Mouse (Mus musculus) liver, embryonic 14.5 days (tissue): ENCODE measurements around the gene Gtpbp2. TPM values are rescaled to one million over a fixed set of nuclear protein-coding genes. Genes with fewer than 3 reads are reported as not detected.
A peak's percentile ranks its signal among the peaks of the same experiment; 100 is the strongest.

Source experiments
- ATAC-seq: fragments of 200-750 bp; cut with Nextera tagmentation; 2 replicates; pipeline ENCODE4 v1.8.0; 2017; ENCODE audit warnings: moderate number of reproducible peaks, mild to moderate bottlenecking, moderate library complexity; ENCODE audit not compliant: insufficient read depth
- DNase-seq, 3 experiments: peaks; one replicate each; pipeline ENCODE4 v3.0.0-alpha.2; 2012 to 2013; ENCODE audit warnings: low read depth in 3 of 3, low spot score in 3 of 3
- H3K27ac ChIP-seq: fragments of 300-500 bp; sonication (generic); 2 replicates; pipeline ENCODE4 v1.5.1; 2014; ENCODE audit warnings: moderate library complexity, mild to moderate bottlenecking, control low read depth, inconsistent platforms
- H3K27me3 ChIP-seq: fragments of 300-500 bp; sonication (generic); 2 replicates; pipeline ENCODE4 v1.6.1; 2014; ENCODE audit warnings: mild to moderate bottlenecking, low read length, moderate library complexity; ENCODE audit not compliant: control insufficient read depth, insufficient read depth
- H3K36me3 ChIP-seq: fragments of 300-500 bp; sonication (generic); replicated peaks from 2 replicates; pipeline ENCODE4 v1.6.1; 2014; ENCODE audit warnings: low read depth; ENCODE audit not compliant: control insufficient read depth, insufficient read depth
- H3K4me1 ChIP-seq, 2 experiments: fragments of 200-500 bp in 1 of 2; fragments of 300-500 bp in 1 of 2; sonication (generic) in 1 of 2; replicated peaks; 2 replicates each; pipeline ENCODE4 v1.6.1; 2012 to 2014; ENCODE audit warnings: antibody characterized with exemption in 1 of 2, inconsistent platforms in 1 of 2, low read length in 1 of 2; ENCODE audit not compliant: control insufficient read depth in 2 of 2, insufficient read depth in 2 of 2
- H3K4me2 ChIP-seq: fragments of 300-500 bp; sonication (generic); 2 replicates; pipeline ENCODE4 v1.6.1; 2014; ENCODE audit warnings: low read depth, mild to moderate bottlenecking, control low read depth, moderate library complexity
- H3K4me3 ChIP-seq, 2 experiments: fragments of 200-500 bp in 1 of 2; fragments of 300-500 bp in 1 of 2; sonication (generic) in 1 of 2; 2 replicates each; pipeline ENCODE4 v1.5.1; 2012 to 2014; ENCODE audit warnings: low read depth in 2 of 2, low read length in 2 of 2, mild to moderate bottlenecking in 2 of 2, control low read depth in 1 of 2, inconsistent platforms in 1 of 2, moderate library complexity in 1 of 2; ENCODE audit not compliant: insufficient read depth in 1 of 2
- H3K9ac ChIP-seq: fragments of 300-500 bp; sonication (generic); replicated peaks from 2 replicates; pipeline ENCODE4 v1.6.1; 2014; ENCODE audit warnings: mild to moderate bottlenecking, control low read depth, moderate library complexity
- H3K9me3 ChIP-seq: fragments of 300-500 bp; sonication (generic); 2 replicates; pipeline ENCODE4 v1.6.1; 2016; ENCODE audit warnings: low read length, mixed read lengths; ENCODE audit not compliant: control insufficient read depth
- CTCF ChIP-seq: IDR thresholded peaks from 2 replicates; pipeline ENCODE4 v1.5.1; 2016; ENCODE audit warnings: antibody characterized with exemption, low read depth, control low read depth
- EP300 ChIP-seq: IDR thresholded peaks from 2 replicates; pipeline ENCODE4 v1.6.1; 2016; ENCODE audit warnings: antibody characterized with exemption, low read depth
- WGBS: fragments of 180-500 bp; shearing (Covaris S2); extraction: QIAGEN DNeasy Blood & Tissue Kit; methylation state at CpG from one replicate; pipeline ENCODE4 v1.1.7; 2014; ENCODE audit not compliant: insufficient replicate concordance; 5-methylcytosine and 5-hydroxymethylcytosine counted together
- polyA plus RNA-seq, 2 experiments: library from polyadenylated mRNA; depleted of rRNA in 1 of 2; stranded (reverse) in 1 of 2; unstranded in 1 of 2; fragments of >200 nt; fragmentation: Nextera tagmentation in 1 of 2; extraction: Ambion mirVana in 1 of 2; gene quantifications; 2 replicates each; pipeline versions ENCODE4 v1.2.1 to v1.2.3; 2012 to 2014

Gene Gtpbp2
- polyA plus RNA-seq, 2 experiments, result 18.2 to 98.3 TPM

DNA sequence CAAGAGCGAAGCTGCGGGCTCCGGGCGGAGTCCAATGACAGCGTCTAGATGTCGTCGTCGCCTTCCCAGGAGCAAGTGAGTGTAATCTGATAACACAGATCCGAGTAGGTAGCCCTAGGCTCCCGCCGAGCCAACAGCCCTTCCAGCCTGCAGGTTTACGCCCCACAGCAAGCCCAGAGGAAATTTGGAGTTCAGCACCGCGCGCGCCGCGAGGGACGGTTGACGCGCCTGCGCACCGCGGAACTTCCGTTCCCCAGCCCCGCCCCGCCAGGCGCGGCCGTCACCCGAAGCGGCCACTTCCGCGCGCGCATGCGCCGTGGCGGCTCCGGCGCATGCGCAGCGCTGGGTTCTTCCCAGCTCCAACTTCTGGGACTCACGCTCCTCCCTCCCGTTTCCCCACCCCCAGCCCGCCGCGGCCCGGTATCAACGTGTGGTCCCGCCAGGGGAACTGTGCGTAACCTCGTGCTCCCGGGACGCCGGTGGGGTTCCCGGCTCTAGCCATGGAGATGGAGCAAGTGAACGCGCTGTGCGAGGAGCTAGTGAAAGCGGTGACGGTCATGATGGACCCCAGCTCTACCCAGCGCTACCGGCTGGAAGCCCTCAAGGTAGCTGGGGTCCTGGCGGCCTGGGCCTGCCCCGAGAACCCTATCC is 41.7 kb downstream of the Gtpbp2 start, which contains the start of the genes Polh and Xpo5:
TSS of gene Polh (minus strand) at position 225 of the 651 bp plus-strand sequence.
TSS of gene Xpo5 (plus strand) at position 362 of the 651 bp plus-strand sequence.
- under 1% methylated on average over 66 of the region's 66 CpGs for WGBS
- Histone ChIP-seq H3K36me3 (peaks cover 34% of the 10 kb centered on the region), H3K9me3 (no peaks in the 10 kb centered on the region), H3K27me3 (no peaks in the 10 kb centered on the region), H3K4me1 (peaks cover 7 to 16% of the 10 kb centered on the region in 2 experiments), H3K4me2 (peak within 1 kb of the TSS; percentile 79), H3K27ac (peak within 1 kb of the TSS; percentile 97), H3K4me3 (peak within 1 kb of the TSS; percentile 85 to 98), H3K9ac (peak within 1 kb of the TSS; percentile 83)
- DNase-seq, result peak; percentile 92 to 93 (median 93)
- ATAC-seq, result peak; percentile 96
- peak; percentile 41 for TF ChIP-seq CTCF
- TF ChIP-seq EP300, result peak; percentile 41; the same call in 1 of the 2 replicates

GRCm38 (mm10) chr17:46203078-46203477 is 42.2 kb downstream of the Gtpbp2 start:
- H3K27ac ChIP-seq, result peak overlapping the region; percentile 52
- peaks cover 35% of the 10 kb centered on the region for H3K36me3 ChIP-seq
- H3K4me1 ChIP-seq, result peaks cover 7 to 16% of the 10 kb centered on the region in 2 experiments
- DNase-seq (no peak), ATAC-seq (no peak)
- peak overlapping the region; percentile 83 for H3K9ac ChIP-seq
- no peak for TF ChIP-seq CTCF
- no peak for TF ChIP-seq EP300
- H3K4me3 ChIP-seq, result peak overlapping the region; percentile 85 to 91
- peak overlapping the region; percentile 79 for H3K4me2 ChIP-seq
- no peaks in the 10 kb centered on the region for H3K9me3 ChIP-seq
- no peaks in the 10 kb centered on the region for H3K27me3 ChIP-seq
- WGBS, result 0% methylated on average over 20 of the region's 20 CpGs

GRCm38 (mm10) chr17:46206676-46207075 is 45.8 kb downstream of the Gtpbp2 start:
- DNase-seq, result no peak
- Histone ChIP-seq H3K27me3 (no peaks in the 10 kb centered on the region), H3K27ac (no peak overlapping the region), H3K4me3 (no peak overlapping the region), H3K36me3 (peaks cover 48% of the 10 kb centered on the region), H3K4me1 (peaks cover 3 to 12% of the 10 kb centered on the region in 2 experiments; a peak in 3 of 4 replicates), H3K9me3 (no peaks in the 10 kb centered on the region), H3K4me2 (no peak overlapping the region), H3K9ac (no peak overlapping the region)
- no peak for ATAC-seq
- TF ChIP-seq CTCF (no peak), EP300 (no peak)

GRCm38 (mm10) chr17:46210550-46210949 is 49.7 kb downstream of the Gtpbp2 start:
- Histone ChIP-seq H3K36me3 (peaks cover 67% of the 10 kb centered on the region), H3K4me3 (no peak overlapping the region), H3K4me1 (no peaks in the 10 kb centered on the region), H3K9me3 (no peaks in the 10 kb centered on the region), H3K27me3 (no peaks in the 10 kb centered on the region), H3K4me2 (no peak overlapping the region), H3K9ac (no peak overlapping the region), H3K27ac (no peak overlapping the region)
- TF ChIP-seq CTCF (no peak), EP300 (no peak)
- ATAC-seq (no peak), DNase-seq (no peak)
- WGBS, result 78% methylated on average over 3 of the region's 3 CpGs

Other genes starting within 250 kb of the Gtpbp2 start
- gene Vegfa, start 128.7 kb upstream of the Gtpbp2 start, polyA plus RNA-seq (2012; rRNA removed), result 27.9 and 33.9 TPM in 2 replicates
- 1.2 and 1.7 TPM in 2 replicates for gene Vegfa, start 128.7 kb upstream of the Gtpbp2 start, polyA plus RNA-seq (2014; fragmentation: Nextera tagmentation; extraction: Ambion mirVana)
- 22.8 and 29.7 TPM in 2 replicates for gene Mrps18a, start 50.0 kb upstream of the Gtpbp2 start, polyA plus RNA-seq (2012; rRNA removed)
- 65.2 and 68.5 TPM in 2 replicates for gene Mrps18a, start 50.0 kb upstream of the Gtpbp2 start, polyA plus RNA-seq (2014; fragmentation: Nextera tagmentation; extraction: Ambion mirVana)
- gene Rsph9, start 16.8 kb upstream of the Gtpbp2 start, polyA plus RNA-seq (2012; rRNA removed), result 0.39 and 0.63 TPM in 2 replicates
- gene Rsph9, start 16.8 kb upstream of the Gtpbp2 start, polyA plus RNA-seq (2014; fragmentation: Nextera tagmentation; extraction: Ambion mirVana), result 0.71 and 0.77 TPM in 2 replicates
- gene Mad2l1bp, start 7.5 kb upstream of the Gtpbp2 start, polyA plus RNA-seq (2012; rRNA removed), result 25.3 and 25.6 TPM in 2 replicates
- gene Mad2l1bp, start 7.5 kb upstream of the Gtpbp2 start, polyA plus RNA-seq (2014; fragmentation: Nextera tagmentation; extraction: Ambion mirVana), result 36.0 and 37.2 TPM in 2 replicates
- 7.7 and 9.7 TPM in 2 replicates for gene Polh, start 41.6 kb downstream of the Gtpbp2 start, polyA plus RNA-seq (2012; rRNA removed)
- 7.8 and 9.5 TPM in 2 replicates for gene Polh, start 41.6 kb downstream of the Gtpbp2 start, polyA plus RNA-seq (2014; fragmentation: Nextera tagmentation; extraction: Ambion mirVana)
- 12.8 and 15.3 TPM in 2 replicates for gene Xpo5, start 41.8 kb downstream of the Gtpbp2 start, polyA plus RNA-seq (2012; rRNA removed)
- 17.9 and 19.1 TPM in 2 replicates for gene Xpo5, start 41.8 kb downstream of the Gtpbp2 start, polyA plus RNA-seq (2014; fragmentation: Nextera tagmentation; extraction: Ambion mirVana)
- 29.7 and 40.8 TPM in 2 replicates for gene Polr1c, start 87.0 kb downstream of the Gtpbp2 start, polyA plus RNA-seq (2012; rRNA removed)
- gene Polr1c, start 87.0 kb downstream of the Gtpbp2 start, polyA plus RNA-seq (2014; fragmentation: Nextera tagmentation; extraction: Ambion mirVana), result 37.3 and 42.5 TPM in 2 replicates
- 22.4 and 23.2 TPM in 2 replicates for gene Yipf3, start 87.0 kb downstream of the Gtpbp2 start, polyA plus RNA-seq (2012; rRNA removed)
- gene Yipf3, start 87.0 kb downstream of the Gtpbp2 start, polyA plus RNA-seq (2014; fragmentation: Nextera tagmentation; extraction: Ambion mirVana), result 38.1 and 42.5 TPM in 2 replicates
- gene Lrrc73, start 92.5 kb downstream of the Gtpbp2 start, polyA plus RNA-seq (2012; rRNA removed), result 0.11 and 0.17 TPM in 2 replicates
- gene Lrrc73, start 92.5 kb downstream of the Gtpbp2 start, polyA plus RNA-seq (2014; fragmentation: Nextera tagmentation; extraction: Ambion mirVana), result 0.08 TPM in 1 of 2 replicates, not detected in the other
- gene Tjap1, start 122.0 kb downstream of the Gtpbp2 start, polyA plus RNA-seq (2012; rRNA removed), result 11.0 and 12.0 TPM in 2 replicates
- gene Tjap1, start 122.0 kb downstream of the Gtpbp2 start, polyA plus RNA-seq (2014; fragmentation: Nextera tagmentation; extraction: Ambion mirVana), result 7.7 and 8.5 TPM in 2 replicates
- 0.02 and 0.13 TPM in 2 replicates for gene Dlk2, start 136.4 kb downstream of the Gtpbp2 start, polyA plus RNA-seq (2012; rRNA removed)
- not detected in 2 replicates for gene Dlk2, start 136.4 kb downstream of the Gtpbp2 start, polyA plus RNA-seq (2014; fragmentation: Nextera tagmentation; extraction: Ambion mirVana)
- 1.7 TPM in 2 replicates for gene Abcc10, start 167.3 kb downstream of the Gtpbp2 start, polyA plus RNA-seq (2012; rRNA removed)
- 0.90 and 0.94 TPM in 2 replicates for gene Abcc10, start 167.3 kb downstream of the Gtpbp2 start, polyA plus RNA-seq (2014; fragmentation: Nextera tagmentation; extraction: Ambion mirVana)
- gene Zfp318, start 222.7 kb downstream of the Gtpbp2 start, polyA plus RNA-seq (2012; rRNA removed), result 1.1 and 2.1 TPM in 2 replicates
- gene Zfp318, start 222.7 kb downstream of the Gtpbp2 start, polyA plus RNA-seq (2014; fragmentation: Nextera tagmentation; extraction: Ambion mirVana), result 1.5 and 1.9 TPM in 2 replicates